Mouse (Mus musculus) bone marrow macrophage, adult 2 months (primary cell): Measurements from ENCODE around the gene Bcl11b.

Experiments
- CTCF ChIP-seq: IDR thresholded peaks from 2 replicates; pipeline ENCODE4 v1.5.1; 2012; ENCODE audit warnings: low read depth, mild to moderate bottlenecking, low read length, moderate library complexity
- POLR2A ChIP-seq: IDR thresholded peaks from 2 replicates; pipeline ENCODE4 v1.6.1; 2012; ENCODE audit warnings: mild to moderate bottlenecking, low read depth, low read length, borderline replicate concordance

DNA sequence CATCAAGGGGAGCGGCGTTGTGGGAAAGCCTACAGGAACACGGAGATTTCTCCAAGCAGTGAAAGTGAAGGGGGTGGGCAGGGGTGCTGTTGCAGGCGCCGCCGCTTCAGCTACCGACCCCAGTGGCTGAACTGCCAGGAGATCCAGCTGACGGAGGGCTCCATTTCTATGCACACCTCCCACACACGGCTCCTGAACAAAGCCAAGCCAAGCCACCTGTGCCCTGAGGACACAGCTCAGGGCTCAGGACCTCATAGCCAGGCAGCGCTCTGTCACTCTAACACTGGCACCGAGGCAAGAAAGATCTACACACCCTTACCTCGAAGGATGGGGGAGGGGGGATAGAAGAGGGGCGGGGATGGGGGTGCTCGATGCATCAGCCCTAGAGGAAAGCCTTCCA is 25.3 kb downstream of the Bcl11b start:
- TF ChIP-seq POLR2A: no peak
- TF ChIP-seq CTCF: no peak
